Mouse (Mus musculus): ENCODE measurements around the gene Mrpl42. TPM values are rescaled to one million over a fixed set of nuclear protein-coding genes. Genes with fewer than 3 reads are reported as not detected.

The Mrpl42 gene
- total RNA-seq, 2 experiments from 2014 or later = 31.6 to 72.5 TPM

DNA sequence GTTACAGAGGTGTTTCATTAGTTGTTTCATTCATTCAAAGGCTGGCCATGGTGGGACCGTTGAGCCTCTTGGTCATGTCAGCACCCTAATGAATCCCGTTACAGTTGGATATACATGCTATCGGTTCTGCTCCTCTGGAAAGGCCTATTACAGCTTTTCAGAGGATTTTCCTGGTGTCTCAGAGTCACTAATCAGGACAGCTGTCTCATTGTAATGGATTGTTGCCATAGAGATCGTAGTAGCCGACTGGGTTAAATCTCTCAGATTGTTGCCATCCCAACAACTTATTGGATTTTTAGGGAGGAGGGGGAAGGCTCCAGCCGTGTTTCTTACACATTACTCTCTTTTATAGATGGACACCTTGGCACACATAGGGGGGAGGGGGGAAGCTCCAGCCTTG, 37.2 kb downstream of the Mrpl42 start:
- no peak for ATAC-seq (replicated peaks; ENCODE audit: low FRiP score, poor library complexity, severe bottlenecking)

DNA sequence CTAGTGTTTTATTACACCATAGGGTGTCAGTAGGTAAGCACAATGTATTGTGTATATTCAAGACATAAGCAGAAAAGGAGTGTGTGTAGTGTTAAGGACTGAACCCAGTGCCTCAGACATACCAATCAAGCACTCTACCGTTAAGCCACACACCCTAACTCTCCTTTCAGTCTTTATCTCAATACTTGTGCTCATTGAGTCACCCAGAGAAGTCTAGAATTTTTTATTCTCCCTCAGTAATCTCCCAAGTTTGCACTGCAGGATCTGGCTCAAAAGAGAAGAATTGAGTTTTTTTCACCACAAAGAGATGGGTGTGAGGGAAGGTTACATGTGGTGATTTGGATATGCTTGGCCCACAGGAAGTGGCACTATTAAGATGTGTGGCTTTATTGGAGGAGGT, 39.5 kb downstream of the Mrpl42 start:
- ATAC-seq (replicated peaks; ENCODE audit: low FRiP score, poor library complexity, severe bottlenecking) = no peak

DNA sequence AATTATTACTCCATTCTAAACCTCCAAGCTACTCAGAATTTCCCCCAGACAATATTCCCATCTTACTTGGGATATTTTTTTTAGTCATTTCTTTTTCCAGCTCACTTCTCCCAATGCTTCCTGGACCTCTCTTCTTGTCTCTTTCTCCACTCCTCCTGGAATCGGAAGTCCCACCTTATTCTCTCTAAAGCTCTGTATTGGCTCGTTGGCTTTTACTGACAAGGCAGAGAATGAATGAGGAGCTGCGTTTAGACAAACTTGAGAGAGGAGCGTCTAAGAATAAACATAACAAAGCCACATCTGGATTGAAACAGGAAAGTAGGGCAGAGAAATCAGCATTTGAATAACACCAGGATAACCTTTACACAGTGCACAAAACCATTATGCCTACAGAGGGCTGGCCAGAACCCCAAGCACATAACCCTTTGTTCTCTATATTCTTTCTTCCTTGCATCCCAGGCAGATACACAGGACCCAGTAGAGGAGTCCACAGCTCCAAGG, 40.6 kb downstream of the Mrpl42 start:
- ATAC-seq (replicated peaks; ENCODE audit: low FRiP score, poor library complexity, severe bottlenecking) = no peak

DNA sequence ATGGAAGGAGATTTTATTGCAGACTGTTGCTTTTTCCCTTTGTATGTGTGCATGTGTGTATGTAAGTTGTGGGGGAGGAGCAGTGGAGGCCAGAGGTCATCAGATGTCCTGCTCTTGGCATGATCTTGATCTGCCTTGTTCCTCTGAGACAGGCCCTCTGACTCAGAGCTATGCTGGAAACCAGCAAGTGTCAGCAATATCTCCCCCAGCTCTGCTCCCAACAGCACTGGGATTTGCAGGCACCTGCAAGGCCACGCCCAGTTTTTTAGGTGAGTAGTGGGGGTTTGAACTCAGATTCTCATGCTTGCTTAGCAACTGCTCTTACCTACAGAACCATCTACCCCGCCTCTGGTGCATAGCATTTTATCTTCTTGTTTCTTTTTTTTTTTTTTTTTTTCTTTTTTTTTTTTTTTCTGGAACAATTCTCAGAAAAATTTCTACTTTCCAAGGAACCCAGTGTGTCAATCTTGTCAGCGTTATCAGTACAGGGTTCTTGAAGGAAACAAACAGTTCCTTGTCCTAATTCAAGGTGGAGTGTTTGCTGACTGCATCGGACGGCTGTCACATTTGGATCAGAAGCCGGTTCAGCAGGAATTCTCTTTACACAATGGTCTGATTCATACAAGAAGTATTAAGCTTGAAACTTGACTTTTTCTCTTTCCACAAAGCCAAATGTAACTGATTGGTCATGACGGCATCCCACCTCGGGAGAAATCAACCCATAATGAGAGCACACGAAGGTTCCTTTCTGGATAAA, 43.5 kb downstream of the Mrpl42 start:
- no peak for ATAC-seq (replicated peaks; ENCODE audit: low FRiP score, poor library complexity, severe bottlenecking)

- no peak for ATAC-seq (replicated peaks; ENCODE audit: low FRiP score, poor library complexity, severe bottlenecking)
Observed at GRCm38 (mm10) chr10:95457367-95458049, 44.2 kb downstream of the Mrpl42 start.

DNA sequence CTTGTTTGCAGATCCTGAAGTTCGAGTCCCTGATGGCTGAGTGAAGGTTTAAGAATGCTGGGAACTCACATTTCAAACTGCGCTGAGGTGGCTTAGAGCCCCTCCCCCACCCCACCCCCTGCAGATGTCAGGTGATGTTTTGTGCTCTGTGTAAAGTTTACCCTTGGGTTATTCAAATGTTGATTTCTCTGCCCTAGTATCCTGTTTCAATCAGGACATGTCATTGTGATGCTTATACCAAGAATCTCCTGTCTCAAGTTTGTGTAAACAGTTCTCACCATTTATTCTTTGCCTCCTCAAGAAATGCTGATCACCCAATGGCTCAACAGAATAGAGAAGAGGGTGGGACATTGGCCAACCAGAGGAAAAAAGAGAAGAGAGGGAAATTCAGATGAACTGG, 45.6 kb downstream of the Mrpl42 start:
- ATAC-seq (replicated peaks; ENCODE audit: low FRiP score, poor library complexity, severe bottlenecking) = no peak

DNA sequence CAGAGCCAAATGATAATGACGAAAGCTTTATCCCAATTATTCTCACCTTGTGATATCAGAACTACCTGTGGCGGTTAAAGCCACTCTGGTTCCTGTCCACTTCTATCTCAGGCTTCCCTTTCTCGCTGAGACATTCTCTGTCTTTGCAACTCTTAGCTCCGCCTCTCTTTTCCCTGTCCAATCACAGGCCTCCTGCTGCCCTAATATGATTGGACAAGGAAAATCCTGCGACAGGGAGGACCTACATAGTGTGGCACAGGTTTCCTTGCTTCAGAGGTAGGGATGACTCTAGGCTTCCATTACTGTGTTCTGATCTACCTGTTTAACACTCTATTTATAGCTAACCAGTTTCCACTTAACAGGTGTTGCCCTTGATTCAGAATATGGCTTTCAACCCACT, 48.5 kb downstream of the Mrpl42 start:
- no peak for ATAC-seq (replicated peaks; ENCODE audit: low FRiP score, poor library complexity, severe bottlenecking)

GRCm38 (mm10) chr10:95449033-95449432, 52.7 kb downstream of the Mrpl42 start:
- ATAC-seq (replicated peaks; ENCODE audit: low FRiP score, poor library complexity, severe bottlenecking) = no peak

GRCm38 (mm10) chr10:95447954-95448353, 53.8 kb downstream of the Mrpl42 start:
- no peak for ATAC-seq (replicated peaks; ENCODE audit: low FRiP score, poor library complexity, severe bottlenecking)

GRCm38 (mm10) chr10:95445104-95446056, 56.4 kb downstream of the Mrpl42 start:
- ATAC-seq (replicated peaks; ENCODE audit: low FRiP score, poor library complexity, severe bottlenecking) = no peak

DNA sequence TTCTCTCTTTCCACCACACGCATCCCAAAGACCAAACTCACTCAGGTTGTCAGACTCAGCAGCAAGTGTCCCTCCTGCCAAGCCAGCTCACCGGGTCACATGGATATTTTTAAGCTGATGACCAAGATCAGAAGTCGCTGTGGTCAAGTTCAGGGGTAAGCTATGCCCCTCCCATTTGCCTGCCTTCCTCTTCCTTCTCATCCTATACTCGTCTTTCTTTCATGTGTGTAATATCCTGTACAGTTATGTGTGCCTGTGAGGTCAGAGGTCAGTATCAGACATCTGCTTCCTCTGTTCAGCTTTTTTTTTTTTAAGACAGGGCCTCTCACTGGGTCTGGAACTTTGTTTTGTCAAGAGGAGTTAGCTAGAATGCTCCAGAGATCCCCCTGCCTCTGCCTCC, 59.4 kb downstream of the Mrpl42 start:
- ATAC-seq (replicated peaks; ENCODE audit: low FRiP score, poor library complexity, severe bottlenecking) = no peak

DNA sequence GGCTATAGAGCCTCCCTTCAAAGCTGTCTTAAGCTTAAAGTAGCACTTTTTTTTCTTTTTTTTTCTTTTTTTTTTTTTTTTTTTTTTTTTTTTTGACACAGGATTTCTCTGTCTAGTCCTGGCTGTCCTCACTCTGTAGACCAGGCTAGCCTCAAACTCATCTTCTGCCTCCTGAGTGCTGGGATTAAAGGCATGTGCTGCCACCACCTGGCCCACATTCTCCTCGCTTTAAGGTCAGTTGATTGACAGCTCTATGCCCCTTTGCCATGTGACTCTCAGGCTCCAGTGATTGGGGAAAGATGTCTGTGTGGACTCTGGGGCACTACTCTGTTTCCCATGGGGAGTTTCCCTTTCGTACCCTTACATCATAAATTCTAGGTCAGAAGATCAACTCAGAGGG, 61.2 kb downstream of the Mrpl42 start:
- no peak for ATAC-seq (replicated peaks; ENCODE audit: low FRiP score, poor library complexity, severe bottlenecking)

- ATAC-seq (replicated peaks; ENCODE audit: low FRiP score, poor library complexity, severe bottlenecking) = no peak
Observed at GRCm38 (mm10) chr10:95439718-95440339, 61.9 kb downstream of the Mrpl42 start.

- ATAC-seq (replicated peaks; ENCODE audit: low FRiP score, poor library complexity, severe bottlenecking) = no peak
Observed at GRCm38 (mm10) chr10:95438941-95439340, 62.8 kb downstream of the Mrpl42 start.

Other genes starting within 250 kb of the Mrpl42 start
- 0.84 and 1.1 TPM in 2 replicates for gene Cradd, start 177.8 kb downstream of the Mrpl42 start, total RNA-seq (2015; ENCODE audit: low replicate concordance)
- gene Cradd, start 177.8 kb downstream of the Mrpl42 start, total RNA-seq (2017; ENCODE audit: low replicate concordance) = 1.5 TPM in 1 of 2 replicates, not detected in the other
- gene Socs2, start 84.8 kb downstream of the Mrpl42 start, total RNA-seq (2015; ENCODE audit: low replicate concordance) = not detected in 2 replicates
- gene Socs2, start 84.8 kb downstream of the Mrpl42 start, total RNA-seq (2017; ENCODE audit: low replicate concordance) = not detected in 2 replicates
- 183 and 257 TPM in 2 replicates for gene Ube2n, start 13.2 kb upstream of the Mrpl42 start, total RNA-seq (2015; ENCODE audit: low replicate concordance)
- gene Ube2n, start 13.2 kb upstream of the Mrpl42 start, total RNA-seq (2017; ENCODE audit: low replicate concordance) = 59.2 and 65.6 TPM in 2 replicates
- 271 and 342 TPM in 2 replicates for gene Nudt4, start 62.2 kb upstream of the Mrpl42 start, total RNA-seq (2015; ENCODE audit: low replicate concordance)
- 296 and 327 TPM in 2 replicates for gene Nudt4, start 62.2 kb upstream of the Mrpl42 start, total RNA-seq (2017; ENCODE audit: low replicate concordance)
- gene Anapc15-ps, start 171.5 kb upstream of the Mrpl42 start, total RNA-seq (2015; ENCODE audit: low replicate concordance) = not detected in 2 replicates
- not detected in 2 replicates for gene Anapc15-ps, start 171.5 kb upstream of the Mrpl42 start, total RNA-seq (2017; ENCODE audit: low replicate concordance)